13 mouse cellular contexts compared by ENCODE assay signal in the genomic region with DNA sequence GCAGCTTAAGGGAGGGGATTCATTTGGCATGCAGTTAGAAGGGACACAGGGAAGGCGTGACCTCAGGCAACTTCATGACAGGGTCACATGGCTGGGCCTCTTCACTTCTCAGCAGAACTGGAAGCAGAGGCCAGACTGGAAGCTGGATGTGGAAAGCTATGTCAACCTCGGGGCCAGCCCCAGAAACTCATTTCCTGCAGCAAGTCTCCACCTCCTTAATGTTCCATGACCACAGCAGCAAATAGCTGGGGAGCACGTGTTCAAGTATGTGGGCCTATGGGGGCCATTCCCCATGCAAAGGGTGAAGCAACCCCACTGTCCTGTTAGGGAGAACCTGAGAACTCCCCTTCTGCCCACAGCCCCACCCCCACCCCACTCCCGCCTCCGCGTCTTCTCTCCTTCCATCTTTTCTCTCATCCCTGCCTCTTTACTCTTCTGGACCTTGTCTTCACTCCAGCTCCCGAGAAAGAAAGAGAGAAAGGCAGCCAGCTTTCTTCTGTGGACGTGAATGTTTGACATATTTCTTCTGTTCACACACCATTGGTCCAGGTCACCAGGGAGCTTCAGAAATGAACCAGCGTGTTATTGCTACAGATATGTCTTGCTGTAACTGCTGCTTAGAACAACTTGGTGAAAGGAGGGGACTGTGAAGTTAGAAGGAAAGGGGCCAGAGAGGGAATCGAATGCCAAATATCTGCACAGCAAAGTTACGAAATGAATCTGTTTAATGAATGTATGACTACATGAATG.
DNase-seq lines count a peak whose midpoint lies in the region; ATAC-seq and TF ChIP-seq lines count a peak whose summit lies in the region.
"Had no signal": no experiment of that assay in that cellular context is flagged by ENCODE, and none has a peak within 500 bp of the region (broad histone marks: within the 10 kb centered on the region; RNA-seq: fewer than 3 reads in every experiment).

No protein-coding gene starts in this region.

- H3K9me3 ChIP-seq in kidney, embryonic 16.5 days (ENCODE audit: low read length), result no peaks in the 10 kb centered on the region
- no peaks in the 10 kb centered on the region for H3K9me3 ChIP-seq in kidney, embryonic 14.5 days (ENCODE audit: control insufficient read depth, low read length)
- no peaks in the 10 kb centered on the region for H3K9me3 ChIP-seq in heart, postnatal 0 days (replicated peaks; ENCODE audit: control insufficient read depth, low read length)
- H3K9me3 ChIP-seq: embryonic facial prominence, embryonic 10.5 days; forebrain, embryonic 15.5 days; hindbrain, embryonic 15.5 days had no signal

- 0 out of 2 replicates have a peak, but pooled peaks have one; percentile 23 for ATAC-seq in kidney, embryonic 16.5 days (ENCODE audit: low FRiP score, low TSS enrichment)
- no peak for ATAC-seq in kidney, embryonic 14.5 days (ENCODE audit: low FRiP score, low TSS enrichment)
- peak; percentile 45 for ATAC-seq in heart, postnatal 0 days (ENCODE audit: insufficient read depth, low read depth)
- ATAC-seq: forebrain, embryonic 15.5 days had no signal

- 67% methylated on average over 11 of the region's 11 CpGs for WGBS in kidney, embryonic 16.5 days
- WGBS in kidney, embryonic 14.5 days, result 65% methylated on average over 11 of the region's 11 CpGs
- WGBS in heart, postnatal 0 days, result 48% methylated on average over 11 of the region's 11 CpGs

- H3K27me3 ChIP-seq in kidney, embryonic 16.5 days (ENCODE audit: insufficient read depth, low read length), result no peaks in the 10 kb centered on the region
- H3K27me3 ChIP-seq in kidney, embryonic 14.5 days (ENCODE audit: control insufficient read depth, insufficient read depth, low read length), result no peaks in the 10 kb centered on the region
- H3K27me3 ChIP-seq in heart, postnatal 0 days (ENCODE audit: control insufficient read depth, insufficient read depth, low read length), result no peaks in the 10 kb centered on the region
- H3K27me3 ChIP-seq: forebrain, embryonic 15.5 days; hindbrain, embryonic 15.5 days had no signal

- H3K4me3 ChIP-seq in kidney, embryonic 16.5 days (ENCODE audit: low read length), result no peak overlapping the region
- H3K4me3 ChIP-seq in kidney, embryonic 14.5 days (ENCODE audit: low read length), result no peak overlapping the region
- H3K4me3 ChIP-seq in heart, postnatal 0 days (ENCODE audit: low read depth, low read length), result no peak overlapping the region
- H3K4me3 ChIP-seq in left cerebral cortex, adult 2 months, result no peak overlapping the region
- H3K4me3 ChIP-seq: embryonic facial prominence, embryonic 10.5 days; forebrain, embryonic 15.5 days; hindbrain, embryonic 15.5 days had no signal

- no peak for TF ChIP-seq CTCF in heart, postnatal 0 days (IDR thresholded peaks at IDR 0.05; ENCODE audit: low read depth)
- no peak for TF ChIP-seq CTCF in left cerebral cortex, adult 2 months (IDR thresholded peaks at IDR 0.05)

- no peak overlapping the region for H3K4me2 ChIP-seq in kidney, embryonic 16.5 days (replicated peaks; ENCODE audit: low read depth, low read length)
- H3K4me2 ChIP-seq in kidney, embryonic 14.5 days (replicated peaks; ENCODE audit: low read depth, low read length), result no peak overlapping the region
- H3K4me2 ChIP-seq in heart, postnatal 0 days (ENCODE audit: low read depth, low read length), result no peak overlapping the region
- H3K4me2 ChIP-seq: forebrain, embryonic 15.5 days; hindbrain, embryonic 15.5 days had no signal

- no peaks in the 10 kb centered on the region for H3K36me3 ChIP-seq in kidney, embryonic 16.5 days (ENCODE audit: insufficient read depth, low read length)
- H3K36me3 ChIP-seq in kidney, embryonic 14.5 days (ENCODE audit: control insufficient read depth, insufficient read depth, low read length), result no peaks in the 10 kb centered on the region
- H3K36me3 ChIP-seq in heart, postnatal 0 days (replicated peaks; ENCODE audit: control insufficient read depth, insufficient read depth, low read length), result peaks cover 7% of the 10 kb centered on the region; the same call in 1 of the 2 replicates
- H3K36me3 ChIP-seq: embryonic facial prominence, embryonic 10.5 days; forebrain, embryonic 15.5 days; hindbrain, embryonic 15.5 days had no signal

- H3K9ac ChIP-seq in kidney, embryonic 16.5 days (replicated peaks; ENCODE audit: low read length), result no peak overlapping the region
- no peak overlapping the region for H3K9ac ChIP-seq in kidney, embryonic 14.5 days (ENCODE audit: low read depth, low read length)
- H3K9ac ChIP-seq in heart, postnatal 0 days (replicated peaks; ENCODE audit: low read depth, low read length), result no peak overlapping the region
- H3K9ac ChIP-seq: forebrain, embryonic 15.5 days; hindbrain, embryonic 15.5 days had no signal

- peak; percentile 14 for DNase-seq in urinary bladder, postnatal 14 days (ENCODE audit: low spot score)
- no peak for DNase-seq in urinary bladder, adult 18-20 months (ENCODE audit: low spot score in 2 of 2)
- DNase-seq in heart, postnatal 0 days (ENCODE audit: low spot score), result peak; percentile 58
- no peak for DNase-seq in MN1 (ENCODE audit: low spot score)
- no peak for DNase-seq in left cerebral cortex, adult 2 months (ENCODE audit: extremely low spot score in 1 of 2, low spot score in 2 of 2)
- no peak for DNase-seq in thymus, adult 18-20 months
- DNase-seq: cerebellum, adult 18-20 months; gastrocnemius, postnatal 10 days had no signal

- H3K27ac ChIP-seq in kidney, embryonic 16.5 days (ENCODE audit: low read length), result no peak overlapping the region
- no peak overlapping the region for H3K27ac ChIP-seq in kidney, embryonic 14.5 days (ENCODE audit: low read depth, low read length)
- peak overlapping the region; percentile 69 for H3K27ac ChIP-seq in heart, postnatal 0 days (ENCODE audit: low read depth)
- H3K27ac ChIP-seq in left cerebral cortex, adult 2 months, result no peak overlapping the region
- H3K27ac ChIP-seq: embryonic facial prominence, embryonic 10.5 days; forebrain, embryonic 15.5 days; hindbrain, embryonic 15.5 days had no signal

- intact Hi-C loops in left cerebral cortex, adult 2 months (cut with DNase I), result loop anchor here (2.0 to 10.0 kb wide), 7 partner anchors 61 to 889 kb away; a partner anchor contains a TSS

- H3K4me1 ChIP-seq in kidney, embryonic 16.5 days (ENCODE audit: insufficient read depth, low read length), result peaks cover 6% of the 10 kb centered on the region; the same call in 1 of the 2 replicates
- no peaks in the 10 kb centered on the region for H3K4me1 ChIP-seq in kidney, embryonic 14.5 days (ENCODE audit: control insufficient read depth, insufficient read depth, low read length)
- peaks cover 20% of the 10 kb centered on the region; the same call in 1 of the 2 replicates for H3K4me1 ChIP-seq in heart, postnatal 0 days (ENCODE audit: control insufficient read depth, insufficient read depth)

- TF ChIP-seq EP300 in heart, postnatal 0 days (IDR thresholded peaks at IDR 0.05; ENCODE audit: low read depth), result no peak

Comparison
In these comparisons a context has a peak if more than half of its experiments do, and no peak if none do; other contexts are left out.
1. DNase-seq: peak in urinary bladder, postnatal 14 days (single experiment) and heart, postnatal 0 days (single experiment); none in urinary bladder, adult 18-20 months (0 of 2), MN1 (single experiment), left cerebral cortex, adult 2 months (0 of 2) and thymus, adult 18-20 months (0 of 2).